Mouse (Mus musculus): ENCODE measurements around the gene Ampd2. TPM values are rescaled to one million over a fixed set of nuclear protein-coding genes. Genes with fewer than 3 reads are reported as not detected.
A peak's percentile ranks its signal among the peaks of the same experiment; 100 is the strongest.

Ampd2 gene
- polyA plus RNA-seq, 1 experiment from 2014 or later, result 31.3 TPM

- no peaks in the 10 kb centered on the region for H3K9me3 ChIP-seq (replicated peaks; ENCODE audit: control insufficient read depth, low read length)
- H3K4me2 ChIP-seq (ENCODE audit: low read depth, low read length), result no peak overlapping the region
- no peak overlapping the region for H3K27ac ChIP-seq (replicated peaks; ENCODE audit: low read depth, low read length)
- DNase-seq (ENCODE audit: low spot score) (no peak), ATAC-seq (replicated peaks; ENCODE audit: insufficient number of reproducible peaks, low FRiP score, low TSS enrichment, low read depth) (no peak)
- no peak overlapping the region for H3K4me3 ChIP-seq (ENCODE audit: low read depth, low read length)
- H3K4me1 ChIP-seq (ENCODE audit: control insufficient read depth, insufficient read depth, low read length), result no peaks in the 10 kb centered on the region
- no peaks in the 10 kb centered on the region for H3K27me3 ChIP-seq (ENCODE audit: control insufficient read depth, insufficient read depth, low read length)
- 82% methylated on average over 9 of the region's 9 CpGs for WGBS
- no peaks in the 10 kb centered on the region for H3K36me3 ChIP-seq (replicated peaks; ENCODE audit: control insufficient read depth, insufficient read depth, low read depth, low read length)
- H3K9ac ChIP-seq (replicated peaks; ENCODE audit: low read length), result no peak overlapping the region
Measured at GRCm38 (mm10) chr3:108065551-108065950, 20.9 kb downstream of the Ampd2 start.

- ATAC-seq (replicated peaks; ENCODE audit: insufficient number of reproducible peaks, low FRiP score, low TSS enrichment, low read depth) (no peak), DNase-seq (ENCODE audit: low spot score) (no peak)
- no peaks in the 10 kb centered on the region for H3K9me3 ChIP-seq (replicated peaks; ENCODE audit: control insufficient read depth, low read length)
- no peak overlapping the region for H3K27ac ChIP-seq (replicated peaks; ENCODE audit: low read depth, low read length)
- 81% methylated on average over 4 of the region's 4 CpGs for WGBS
- H3K4me1 ChIP-seq (ENCODE audit: control insufficient read depth, insufficient read depth, low read length), result no peaks in the 10 kb centered on the region
- no peak overlapping the region for H3K4me3 ChIP-seq (ENCODE audit: low read depth, low read length)
- no peak overlapping the region for H3K4me2 ChIP-seq (ENCODE audit: low read depth, low read length)
- H3K27me3 ChIP-seq (ENCODE audit: control insufficient read depth, insufficient read depth, low read length), result no peaks in the 10 kb centered on the region
- H3K36me3 ChIP-seq (replicated peaks; ENCODE audit: control insufficient read depth, insufficient read depth, low read depth, low read length), result no peaks in the 10 kb centered on the region
- H3K9ac ChIP-seq (replicated peaks; ENCODE audit: low read length), result no peak overlapping the region
Measured at GRCm38 (mm10) chr3:108064672-108065071, 21.8 kb downstream of the Ampd2 start.

GRCm38 (mm10) chr3:108062648-108063047 is 23.8 kb downstream of the Ampd2 start:
- H3K4me3 ChIP-seq (ENCODE audit: low read depth, low read length), result no peak overlapping the region
- no peak overlapping the region; the same call in 1 of the 2 replicates for H3K9ac ChIP-seq (replicated peaks; ENCODE audit: low read length)
- H3K4me2 ChIP-seq (ENCODE audit: low read depth, low read length), result no peak overlapping the region
- DNase-seq (ENCODE audit: low spot score) (no peak), ATAC-seq (replicated peaks; ENCODE audit: insufficient number of reproducible peaks, low FRiP score, low TSS enrichment, low read depth) (no peak)
- H3K27me3 ChIP-seq (ENCODE audit: control insufficient read depth, insufficient read depth, low read length), result no peaks in the 10 kb centered on the region
- no peaks in the 10 kb centered on the region for H3K36me3 ChIP-seq (replicated peaks; ENCODE audit: control insufficient read depth, insufficient read depth, low read depth, low read length)
- H3K4me1 ChIP-seq (ENCODE audit: control insufficient read depth, insufficient read depth, low read length), result no peaks in the 10 kb centered on the region
- WGBS, result 87% methylated on average over 8 of the region's 8 CpGs
- no peak overlapping the region for H3K27ac ChIP-seq (replicated peaks; ENCODE audit: low read depth, low read length)
- H3K9me3 ChIP-seq (replicated peaks; ENCODE audit: control insufficient read depth, low read length), result no peaks in the 10 kb centered on the region

GRCm38 (mm10) chr3:108061420-108061819 is 25.0 kb downstream of the Ampd2 start:
- H3K4me1 ChIP-seq (ENCODE audit: control insufficient read depth, insufficient read depth, low read length), result no peaks in the 10 kb centered on the region
- no peaks in the 10 kb centered on the region for H3K36me3 ChIP-seq (replicated peaks; ENCODE audit: control insufficient read depth, insufficient read depth, low read depth, low read length)
- H3K9ac ChIP-seq (replicated peaks; ENCODE audit: low read length), result no peak overlapping the region
- ATAC-seq (replicated peaks; ENCODE audit: insufficient number of reproducible peaks, low FRiP score, low TSS enrichment, low read depth) (no peak), DNase-seq (ENCODE audit: low spot score) (peak; percentile 90)
- 25% methylated on average over 7 of the region's 7 CpGs for WGBS
- H3K9me3 ChIP-seq (replicated peaks; ENCODE audit: control insufficient read depth, low read length), result no peaks in the 10 kb centered on the region
- H3K4me2 ChIP-seq (ENCODE audit: low read depth, low read length), result no peak overlapping the region
- no peak overlapping the region for H3K27ac ChIP-seq (replicated peaks; ENCODE audit: low read depth, low read length)
- H3K4me3 ChIP-seq (ENCODE audit: low read depth, low read length), result no peak overlapping the region
- no peaks in the 10 kb centered on the region for H3K27me3 ChIP-seq (ENCODE audit: control insufficient read depth, insufficient read depth, low read length)

GRCm38 (mm10) chr3:108050493-108050892 is 36.0 kb downstream of the Ampd2 start:
- no peak overlapping the region for H3K4me2 ChIP-seq (ENCODE audit: low read depth, low read length)
- H3K4me1 ChIP-seq (ENCODE audit: control insufficient read depth, insufficient read depth, low read length), result no peaks in the 10 kb centered on the region
- no peaks in the 10 kb centered on the region for H3K9me3 ChIP-seq (replicated peaks; ENCODE audit: control insufficient read depth, low read length)
- no peak overlapping the region for H3K4me3 ChIP-seq (ENCODE audit: low read depth, low read length)
- H3K27ac ChIP-seq (replicated peaks; ENCODE audit: low read depth, low read length), result no peak overlapping the region
- WGBS, result 89% methylated on average over 5 of the region's 5 CpGs
- H3K36me3 ChIP-seq (replicated peaks; ENCODE audit: control insufficient read depth, insufficient read depth, low read depth, low read length), result no peaks in the 10 kb centered on the region
- no peak for DNase-seq (ENCODE audit: low spot score)
- no peak overlapping the region for H3K9ac ChIP-seq (replicated peaks; ENCODE audit: low read length)
- ATAC-seq (replicated peaks; ENCODE audit: insufficient number of reproducible peaks, low FRiP score, low TSS enrichment, low read depth), result no peak
- H3K27me3 ChIP-seq (ENCODE audit: control insufficient read depth, insufficient read depth, low read length), result no peaks in the 10 kb centered on the region

GRCm38 (mm10) chr3:108048306-108048705 is 38.1 kb downstream of the Ampd2 start:
- H3K4me1 ChIP-seq (ENCODE audit: control insufficient read depth, insufficient read depth, low read length), result no peaks in the 10 kb centered on the region; the same call in 1 of the 2 replicates
- ATAC-seq (replicated peaks; ENCODE audit: insufficient number of reproducible peaks, low FRiP score, low TSS enrichment, low read depth), result no peak

GRCm38 (mm10) chr3:108046944-108047655 is 39.4 kb downstream of the Ampd2 start:
- DNase-seq (ENCODE audit: low spot score) (no peak), ATAC-seq (replicated peaks; ENCODE audit: insufficient number of reproducible peaks, low FRiP score, low TSS enrichment, low read depth) (no peak)
- no peaks in the 10 kb centered on the region; the same call in 1 of the 2 replicates for H3K4me1 ChIP-seq (ENCODE audit: control insufficient read depth, insufficient read depth, low read length)
- H3K36me3 ChIP-seq (replicated peaks; ENCODE audit: control insufficient read depth, insufficient read depth, low read depth, low read length), result no peaks in the 10 kb centered on the region
- no peaks in the 10 kb centered on the region for H3K9me3 ChIP-seq (replicated peaks; ENCODE audit: control insufficient read depth, low read length)
- no peak overlapping the region for H3K4me2 ChIP-seq (ENCODE audit: low read depth, low read length)
- H3K27ac ChIP-seq (replicated peaks; ENCODE audit: low read depth, low read length), result no peak overlapping the region
- H3K9ac ChIP-seq (replicated peaks; ENCODE audit: low read length), result no peak overlapping the region
- no peaks in the 10 kb centered on the region for H3K27me3 ChIP-seq (ENCODE audit: control insufficient read depth, insufficient read depth, low read length)
- WGBS, result 93% methylated on average over 2 of the region's 2 CpGs
- H3K4me3 ChIP-seq (ENCODE audit: low read depth, low read length), result no peak overlapping the region

More at GRCm38 (mm10) chr3:108048306-108048705, 38.1 kb downstream of the Ampd2 start:
- Histone ChIP-seq H3K36me3 (replicated peaks; ENCODE audit: control insufficient read depth, insufficient read depth, low read depth, low read length) (no peaks in the 10 kb centered on the region), H3K9ac (replicated peaks; ENCODE audit: low read length) (no peak overlapping the region), H3K27ac (replicated peaks; ENCODE audit: low read depth, low read length) (no peak overlapping the region), H3K9me3 (replicated peaks; ENCODE audit: control insufficient read depth, low read length) (no peaks in the 10 kb centered on the region), H3K4me2 (ENCODE audit: low read depth, low read length) (no peak overlapping the region), H3K27me3 (ENCODE audit: control insufficient read depth, insufficient read depth, low read length) (no peaks in the 10 kb centered on the region), H3K4me3 (ENCODE audit: low read depth, low read length) (no peak overlapping the region)
- WGBS, result 71% methylated on average over 3 of the region's 3 CpGs
- DNase-seq (ENCODE audit: low spot score), result no peak

GRCm38 (mm10) chr3:108044394-108045140 is 41.9 kb downstream of the Ampd2 start, which contains the start of gene Gstm4:
Gene Gstm4, minus strand, starts transcription at chr3:108044894.
- Histone ChIP-seq H3K4me3 (ENCODE audit: low read depth, low read length) (peak within 1 kb of the TSS; percentile 48), H3K27ac (replicated peaks; ENCODE audit: low read depth, low read length) (peak within 1 kb of the TSS; percentile 28; the same call in 1 of the 2 replicates), H3K27me3 (ENCODE audit: control insufficient read depth, insufficient read depth, low read length) (no peaks in the 10 kb centered on the region), H3K36me3 (replicated peaks; ENCODE audit: control insufficient read depth, insufficient read depth, low read depth, low read length) (no peaks in the 10 kb centered on the region), H3K9me3 (replicated peaks; ENCODE audit: control insufficient read depth, low read length) (no peaks in the 10 kb centered on the region), H3K9ac (replicated peaks; ENCODE audit: low read length) (peak within 1 kb of the TSS; percentile 64), H3K4me2 (ENCODE audit: low read depth, low read length) (peak within 1 kb of the TSS; percentile 84), H3K4me1 (ENCODE audit: control insufficient read depth, insufficient read depth, low read length) (no peaks in the 10 kb centered on the region; the same call in 1 of the 2 replicates)
- ATAC-seq (replicated peaks; ENCODE audit: insufficient number of reproducible peaks, low FRiP score, low TSS enrichment, low read depth) (peak; percentile 93), DNase-seq (ENCODE audit: low spot score) (peak; percentile 86)
- WGBS, result 3% methylated on average over 29 of the region's 29 CpGs
